Mouse (Mus musculus) liver, embryonic 16.5 days (tissue): ENCODE measurements around the gene Gm7138. TPM values are rescaled to one million over a fixed set of nuclear protein-coding genes. Genes with fewer than 3 reads are reported as not detected.
"Not testable (repeated sequence)": the region's sequence is repeated elsewhere in the genome, so short reads cannot be mapped to it uniquely, and the experiment has no call there.

ENCODE experiments used
- ATAC-seq: fragments of 200-750 bp; cut with Nextera tagmentation; 2 replicates; pipeline ENCODE4 v1.8.0; 2017; ENCODE audit warnings: low read depth, mild to moderate bottlenecking, moderate number of reproducible peaks, moderate library complexity
- H3K27ac ChIP-seq: fragments of 300-500 bp; sonication (generic); 2 replicates; pipeline ENCODE4 v1.5.1; 2014; ENCODE audit warnings: mild to moderate bottlenecking, low read length
- H3K27me3 ChIP-seq: fragments of 300-500 bp; sonication (generic); 2 replicates; pipeline ENCODE4 v1.6.1; 2014; ENCODE audit warnings: low read depth, low read length, mixed read lengths; ENCODE audit not compliant: control insufficient read depth, insufficient read depth
- H3K36me3 ChIP-seq: fragments of 300-500 bp; sonication (generic); 2 replicates; pipeline ENCODE4 v1.6.1; 2014; ENCODE audit warnings: mild to moderate bottlenecking; ENCODE audit not compliant: control insufficient read depth, insufficient read depth
- H3K4me1 ChIP-seq: fragments of 300-500 bp; sonication (generic); 2 replicates; pipeline ENCODE4 v1.6.1; 2014; ENCODE audit warnings: low read depth, low read length, mixed read lengths; ENCODE audit not compliant: control insufficient read depth
- H3K4me2 ChIP-seq: fragments of 300-500 bp; sonication (generic); 2 replicates; pipeline ENCODE4 v1.6.1; 2014; ENCODE audit warnings: low read depth, low read length, mixed read lengths
- H3K4me3 ChIP-seq: fragments of 300-500 bp; sonication (generic); 2 replicates; pipeline ENCODE4 v1.5.1; 2014; ENCODE audit warnings: low read depth, mild to moderate bottlenecking, low read length
- H3K9ac ChIP-seq: fragments of 300-500 bp; sonication (generic); 2 replicates; pipeline ENCODE4 v1.6.1; 2014; ENCODE audit warnings: low read depth, low read length
- H3K9me3 ChIP-seq: fragments of 300-500 bp; sonication (generic); replicated peaks from 2 replicates; pipeline ENCODE4 v1.6.1; 2016; ENCODE audit warnings: low read length; ENCODE audit not compliant: control insufficient read depth
- WGBS: fragments of 180-500 bp; shearing (Covaris S2); extraction: QIAGEN DNeasy Blood & Tissue Kit; methylation state at CpG from one replicate; pipeline ENCODE4 v1.1.7; 2014; ENCODE audit not compliant: insufficient replicate concordance; 5-methylcytosine and 5-hydroxymethylcytosine counted together
- polyA plus RNA-seq: library from polyadenylated mRNA; unstranded; fragments of >200 nt; fragmentation: Nextera tagmentation; extraction: Ambion mirVana; gene quantifications from 2 replicates; pipeline ENCODE4 v1.2.1, GENCODE M21; 2015

Gm7138 gene
- polyA plus RNA-seq, 1 experiment from 2014 or later = not detected

DNA sequence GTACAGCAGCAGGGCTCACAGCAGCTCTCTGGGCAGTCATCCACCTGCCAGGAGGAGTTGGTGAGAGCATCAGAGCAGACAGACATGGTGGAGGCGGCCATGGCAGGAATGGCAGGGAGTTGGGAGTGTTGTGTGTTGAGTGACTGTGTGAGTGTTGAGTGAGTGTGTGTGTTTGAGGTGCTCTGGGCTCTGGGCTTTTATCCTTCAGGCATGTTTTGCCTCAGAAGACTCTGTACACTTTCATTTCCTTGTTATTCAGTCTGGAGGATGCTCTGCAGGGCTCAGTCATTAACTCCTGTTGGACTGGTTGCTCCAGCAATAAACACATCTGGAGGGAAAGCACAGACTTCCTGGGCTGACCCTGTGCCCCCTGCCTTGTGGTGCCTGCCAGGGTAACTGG is 17.2 kb downstream of the Gm7138 start, which contains the start of gene Gm3233:
Gene Gm3233 (minus strand): TSS at position 101 of the 400 bp plus-strand sequence.
- not testable (repeated sequence) for ATAC-seq, H3K4me1 ChIP-seq, H3K4me2 ChIP-seq, H3K36me3 ChIP-seq, H3K9me3 ChIP-seq, H3K4me3 ChIP-seq, H3K27ac ChIP-seq, H3K9ac ChIP-seq, H3K27me3 ChIP-seq
- no CpG with 5 or more reads among the region's 1 CpGs for WGBS

DNA sequence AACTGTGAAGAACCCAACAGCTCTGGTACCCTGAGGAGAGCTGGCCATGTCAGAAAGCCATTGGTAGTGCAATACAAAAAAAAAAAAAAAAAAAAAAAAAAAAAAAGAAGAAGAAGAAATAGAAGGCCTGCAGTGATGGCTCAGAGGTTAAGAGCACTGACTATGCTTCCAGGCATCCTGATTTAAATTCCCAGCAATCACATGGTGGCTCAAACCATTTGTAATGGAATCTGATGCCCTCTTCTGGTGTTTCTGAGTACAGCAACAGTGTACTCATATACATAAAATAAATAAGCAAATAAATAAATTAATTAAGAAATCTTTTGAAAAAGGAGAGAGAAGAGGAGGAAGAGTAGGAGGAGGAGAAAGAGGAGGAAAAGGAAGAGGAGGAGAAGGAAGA is 23.3 kb downstream of the Gm7138 start:
- no peak for ATAC-seq
- Histone ChIP-seq H3K36me3 (no peaks in the 10 kb centered on the region), H3K4me2 (no peak overlapping the region), H3K27me3 (no peaks in the 10 kb centered on the region), H3K4me1 (no peaks in the 10 kb centered on the region), H3K9me3 (no peaks in the 10 kb centered on the region), H3K4me3 (no peak overlapping the region), H3K9ac (no peak overlapping the region), H3K27ac (no peak overlapping the region)

DNA sequence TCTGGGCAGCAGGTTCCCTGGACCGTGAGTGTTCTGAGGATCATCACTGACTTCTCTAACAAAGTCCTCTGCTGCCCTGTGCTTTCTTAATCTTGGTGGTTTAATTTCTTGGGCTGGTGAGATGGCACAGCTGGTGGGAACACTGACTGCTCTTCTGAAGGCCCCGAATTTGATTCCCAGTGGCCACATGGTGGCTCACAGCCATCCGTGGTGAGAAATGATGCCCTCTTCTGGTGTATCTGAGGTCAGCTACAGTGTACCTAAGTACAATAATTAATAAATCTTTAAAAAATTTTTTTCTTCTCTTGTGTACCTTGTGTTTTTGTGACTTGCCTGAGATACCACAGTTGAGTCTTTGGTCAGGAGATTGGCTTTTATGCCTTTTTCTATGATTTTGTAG is 24.4 kb downstream of the Gm7138 start:
- WGBS = 41% methylated on average over 3 of the region's 3 CpGs
- not testable (repeated sequence) for H3K4me1 ChIP-seq, H3K4me3 ChIP-seq, H3K9ac ChIP-seq, H3K27me3 ChIP-seq, ATAC-seq, H3K27ac ChIP-seq, H3K9me3 ChIP-seq, H3K36me3 ChIP-seq, H3K4me2 ChIP-seq

DNA sequence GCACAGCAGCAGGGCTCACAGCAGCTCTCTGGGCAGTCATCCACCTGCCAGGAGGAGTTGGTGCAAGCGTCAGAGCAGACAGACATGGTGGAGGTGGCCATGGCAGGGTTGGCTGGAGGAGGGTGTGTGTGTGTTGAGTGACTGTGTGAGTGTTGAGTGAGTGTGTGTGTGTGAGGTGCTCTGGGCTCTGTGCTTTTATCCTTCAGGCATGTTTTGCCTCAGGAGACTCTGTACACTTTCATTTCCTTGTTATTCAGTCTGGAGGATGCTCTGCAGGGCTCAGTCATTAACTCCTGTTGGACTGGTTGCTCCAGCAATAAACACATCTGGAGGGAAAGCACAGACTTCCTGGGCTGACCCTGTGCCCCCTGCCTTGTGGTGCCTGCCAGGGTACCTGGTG is 25.5 kb downstream of the Gm7138 start, which contains the start of gene Gm9736:
Gene Gm9736 (minus strand): TSS at position 101 of the 400 bp plus-strand sequence.
- not testable (repeated sequence) for H3K27ac ChIP-seq, ATAC-seq, H3K9ac ChIP-seq, H3K4me3 ChIP-seq, H3K27me3 ChIP-seq, H3K4me2 ChIP-seq, H3K9me3 ChIP-seq, H3K36me3 ChIP-seq, H3K4me1 ChIP-seq
- WGBS = 44% methylated on average over 1 of the region's 1 CpGs

DNA sequence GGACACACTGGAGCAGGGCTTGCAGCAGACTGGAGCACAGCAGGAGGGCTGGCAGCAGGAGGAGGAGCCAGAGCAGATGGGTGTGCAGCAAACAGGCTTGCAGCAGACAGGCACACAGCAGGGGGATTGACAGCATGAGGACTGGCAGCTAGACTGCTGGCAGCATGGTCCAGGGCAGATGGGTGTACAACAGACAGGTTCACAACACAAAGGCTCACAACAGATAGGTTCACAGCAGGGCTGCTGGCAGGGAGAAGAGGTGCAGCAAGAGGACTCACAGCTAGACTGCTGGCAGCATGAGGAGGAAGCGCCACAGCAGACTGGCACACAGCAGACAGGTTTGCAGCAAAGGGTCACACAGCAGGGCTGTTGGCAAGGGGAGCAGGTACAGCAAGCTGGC is 26.1 kb downstream of the Gm7138 start:
- WGBS = 50% methylated on average over 1 of the region's 1 CpGs
- H3K4me2 ChIP-seq, H3K9me3 ChIP-seq, H3K27ac ChIP-seq, H3K4me1 ChIP-seq, H3K4me3 ChIP-seq, H3K36me3 ChIP-seq, ATAC-seq, H3K27me3 ChIP-seq, H3K9ac ChIP-seq: not testable (repeated sequence)

DNA sequence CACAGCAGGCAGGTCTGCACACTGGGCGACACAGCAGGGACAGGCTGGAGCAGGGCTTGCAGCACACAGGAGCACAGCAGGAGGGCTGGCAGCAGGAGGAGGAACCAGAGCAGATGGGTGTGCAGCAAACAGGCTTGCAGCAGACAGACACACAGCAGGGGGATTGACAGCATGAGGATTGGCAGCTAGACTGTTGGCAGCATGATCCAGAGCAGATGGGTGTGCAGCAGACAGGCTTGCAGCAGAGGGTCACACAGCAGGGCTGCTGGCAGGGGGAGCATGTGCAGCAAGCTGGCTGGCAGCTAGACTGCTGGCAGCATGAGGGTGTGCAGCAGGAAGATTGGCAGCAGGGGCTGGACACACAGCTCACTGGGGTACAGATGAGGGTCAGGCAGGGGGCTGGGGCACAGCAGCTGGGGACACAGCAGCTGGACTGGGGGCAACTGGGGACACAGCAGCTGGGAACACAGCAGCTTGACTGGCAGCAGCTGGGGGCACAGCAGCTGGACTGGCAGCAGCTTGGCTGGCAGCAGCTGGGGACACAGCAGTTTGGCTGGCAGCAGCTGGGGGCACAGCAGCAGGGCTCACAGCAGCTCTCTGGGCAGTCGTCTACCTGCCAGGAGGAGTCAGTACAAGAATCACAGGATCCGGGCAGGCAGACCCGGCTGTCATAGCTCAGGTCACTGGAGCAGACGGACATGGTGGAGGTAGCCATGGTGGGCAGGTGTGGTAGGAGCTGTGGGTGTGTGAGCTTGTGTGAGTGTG is 34.6 kb downstream of the Gm7138 start, which contains the start of gene Gm18596:
Gene Gm18596 (minus strand): TSS at position 715 of the 765 bp plus-strand sequence.
- not testable (repeated sequence) for H3K27ac ChIP-seq, H3K9ac ChIP-seq, H3K9me3 ChIP-seq, H3K4me2 ChIP-seq, H3K4me1 ChIP-seq, H3K36me3 ChIP-seq, H3K4me3 ChIP-seq, H3K27me3 ChIP-seq, ATAC-seq
- 47% methylated on average over 4 of the region's 5 CpGs for WGBS

DNA sequence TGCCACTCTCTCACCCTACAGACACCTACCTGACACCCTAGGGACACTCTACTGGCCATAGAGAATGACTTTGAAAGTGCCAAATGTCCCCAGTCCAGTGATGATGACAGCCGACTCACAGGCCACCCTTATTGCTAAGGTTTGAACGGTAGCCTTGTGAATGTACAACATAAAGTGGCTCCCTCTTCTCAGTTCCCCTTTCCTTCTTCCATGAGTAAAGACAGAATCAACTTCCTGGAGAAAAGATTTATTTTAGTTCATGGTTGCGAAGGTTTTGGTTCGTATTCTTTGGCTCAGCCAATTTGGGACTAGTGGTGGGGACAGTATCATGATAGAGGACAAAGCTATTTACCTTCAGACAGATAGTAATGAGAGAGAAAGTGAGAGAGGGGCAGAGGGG is 37.8 kb downstream of the Gm7138 start:
- 49% methylated on average over 4 of the region's 4 CpGs for WGBS
- no peak overlapping the region for H3K27ac ChIP-seq
- H3K27me3 ChIP-seq = no peaks in the 10 kb centered on the region
- no peaks in the 10 kb centered on the region for H3K36me3 ChIP-seq
- H3K4me2 ChIP-seq = no peak overlapping the region
- H3K4me1 ChIP-seq = no peaks in the 10 kb centered on the region
- no peak overlapping the region for H3K9ac ChIP-seq
- no peak for ATAC-seq
- no peak overlapping the region for H3K4me3 ChIP-seq
- no peaks in the 10 kb centered on the region for H3K9me3 ChIP-seq

DNA sequence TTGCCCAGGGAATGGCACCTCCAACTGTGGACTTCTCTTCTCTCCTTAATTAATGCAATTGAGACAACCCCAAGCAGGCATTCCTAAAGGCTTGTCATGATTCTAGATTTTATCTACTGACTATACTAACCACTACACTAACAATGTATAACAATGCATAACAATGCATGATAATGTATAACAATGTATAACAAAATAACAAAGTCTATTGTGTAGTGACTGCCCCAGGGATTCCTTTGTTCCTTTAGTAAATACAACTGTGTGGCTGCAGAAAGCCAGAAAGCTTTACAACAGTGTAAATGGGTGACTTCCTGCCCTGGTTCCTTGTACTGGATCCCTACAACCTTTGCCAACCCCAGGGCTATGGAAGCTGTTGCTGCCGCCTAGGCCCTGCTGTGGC is 40.8 kb downstream of the Gm7138 start:
- Histone ChIP-seq H3K9ac (no peak overlapping the region), H3K9me3 (no peaks in the 10 kb centered on the region), H3K4me3 (no peak overlapping the region), H3K4me2 (no peak overlapping the region), H3K27ac (no peak overlapping the region), H3K36me3 (no peaks in the 10 kb centered on the region), H3K4me1 (no peaks in the 10 kb centered on the region), H3K27me3 (no peaks in the 10 kb centered on the region)
- WGBS = 70% methylated on average over 1 of the region's 1 CpGs
- no peak for ATAC-seq

DNA sequence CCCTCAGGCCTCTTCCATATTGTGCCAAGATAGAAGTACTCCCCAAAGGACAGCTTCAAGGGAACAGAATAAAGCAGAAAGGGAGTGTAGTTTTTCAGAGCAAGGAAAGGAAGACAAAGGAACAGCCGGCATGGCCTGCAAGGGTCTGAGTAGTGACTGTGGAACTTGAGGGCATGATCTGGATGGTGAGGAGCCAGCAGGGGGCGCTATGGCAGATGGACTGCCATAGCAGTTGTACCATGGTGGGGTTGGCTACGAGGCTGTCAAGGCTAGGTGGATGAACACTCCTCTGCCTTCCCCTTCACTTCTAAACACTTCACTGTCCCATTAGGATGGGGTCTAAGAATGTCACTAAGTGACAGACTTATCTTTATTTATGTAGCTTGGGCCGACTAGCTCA is 47.5 kb downstream of the Gm7138 start:
- H3K4me1 ChIP-seq = no peaks in the 10 kb centered on the region
- 43% methylated on average over 4 of the region's 4 CpGs for WGBS
- H3K36me3 ChIP-seq = no peaks in the 10 kb centered on the region
- H3K9ac ChIP-seq = no peak overlapping the region
- no peak overlapping the region for H3K27ac ChIP-seq
- no peak for ATAC-seq
- no peak overlapping the region for H3K4me3 ChIP-seq
- H3K9me3 ChIP-seq = no peaks in the 10 kb centered on the region
- H3K27me3 ChIP-seq = no peaks in the 10 kb centered on the region
- H3K4me2 ChIP-seq = no peak overlapping the region
